Mouse (Mus musculus) midbrain, embryonic 14.5 days (tissue): Measurements from ENCODE around the gene Soat2. TPM values are rescaled to one million over a fixed set of nuclear protein-coding genes. Genes with fewer than 3 reads are reported as not detected.

ENCODE experiments used
- ATAC-seq: fragments of 200-750 bp; cut with Nextera tagmentation; 2 replicates; pipeline ENCODE4 v1.8.0; 2017; ENCODE audit warnings: moderate number of reproducible peaks, moderate library complexity; ENCODE audit not compliant: low FRiP score, low TSS enrichment
- DNase-seq: peaks from one replicate; pipeline ENCODE4 v3.0.0-alpha.2; 2015
- H3K27ac ChIP-seq: fragments of 300-500 bp; sonication (generic); replicated peaks from 2 replicates; pipeline ENCODE4 v1.5.1; 2014; ENCODE audit warnings: mild to moderate bottlenecking, low read depth, low read length, moderate library complexity
- H3K27me3 ChIP-seq: fragments of 300-500 bp; sonication (generic); 2 replicates; pipeline ENCODE4 v1.6.1; 2014; ENCODE audit warnings: low read length, control low read depth, mixed read lengths; ENCODE audit not compliant: control insufficient read depth, insufficient read depth
- H3K36me3 ChIP-seq: fragments of 300-500 bp; sonication (generic); 2 replicates; pipeline ENCODE4 v1.6.1; 2014; ENCODE audit warnings: low read length, control low read depth; ENCODE audit not compliant: control insufficient read depth, insufficient read depth
- H3K4me1 ChIP-seq: fragments of 300-500 bp; sonication (generic); 2 replicates; pipeline ENCODE4 v1.6.1; 2014; ENCODE audit warnings: mild to moderate bottlenecking, antibody characterized with exemption, low read length, control low read depth; ENCODE audit not compliant: control insufficient read depth, insufficient read depth
- H3K4me2 ChIP-seq: fragments of 300-500 bp; sonication (generic); 2 replicates; pipeline ENCODE4 v1.6.1; 2014; ENCODE audit warnings: mild to moderate bottlenecking, low read length, moderate library complexity
- H3K4me3 ChIP-seq: fragments of 300-500 bp; sonication (generic); replicated peaks from 2 replicates; pipeline ENCODE4 v1.5.1; 2014; ENCODE audit warnings: low read depth, low read length
- H3K9ac ChIP-seq: fragments of 300-500 bp; sonication (generic); replicated peaks from 2 replicates; pipeline ENCODE4 v1.6.1; 2014; ENCODE audit warnings: mild to moderate bottlenecking, low read length, moderate library complexity
- H3K9me3 ChIP-seq: fragments of 300-500 bp; sonication (generic); 2 replicates; pipeline ENCODE4 v1.6.1; 2016; ENCODE audit warnings: low read length, control low read depth, mixed read lengths; ENCODE audit not compliant: control insufficient read depth
- whole genome bisulfite sequencing: fragments of 180-500 bp; shearing (Covaris S2); extraction: QIAGEN DNeasy Blood & Tissue Kit; methylation state at CpG from one replicate; pipeline ENCODE4 v1.1.7; 2014; 5-methylcytosine and 5-hydroxymethylcytosine counted together
- polyA plus RNA-seq: library from polyadenylated mRNA; unstranded; fragments of >200 nt; fragmentation: Nextera tagmentation; extraction: Ambion mirVana; gene quantifications from 2 replicates; pipeline ENCODE4 v1.2.1, GENCODE M21; 2014

Soat2 gene
- polyA plus RNA-seq, 1 experiment from 2014 or later: not detected

- Histone ChIP-seq H3K9me3 (no peaks in the 10 kb centered on the region), H3K27me3 (peaks cover 41% of the 10 kb centered on the region), H3K9ac (no peak overlapping the region), H3K4me2 (peak overlapping the region; percentile 55; the same call in 1 of the 2 replicates), H3K4me1 (peaks cover 18% of the 10 kb centered on the region), H3K27ac (no peak overlapping the region), H3K4me3 (no peak overlapping the region), H3K36me3 (no peaks in the 10 kb centered on the region)
- WGBS: 30% methylated on average over 18 of the region's 18 CpGs
- DNase-seq (no peak), ATAC-seq (no peak)
These were observed 44.3 kb upstream of the Soat2 start for GRCm38 (mm10) chr15:102105764-102106730.

- Histone ChIP-seq H3K4me3 (peak overlapping the region; percentile 29), H3K27ac (no peak overlapping the region), H3K36me3 (no peaks in the 10 kb centered on the region), H3K27me3 (peaks cover 35% of the 10 kb centered on the region), H3K4me1 (peaks cover 18% of the 10 kb centered on the region), H3K9me3 (no peaks in the 10 kb centered on the region), H3K9ac (peak overlapping the region; percentile 21), H3K4me2 (peak overlapping the region; percentile 55)
- DNase-seq: peak; percentile 41
- 2% methylated on average over 38 of the region's 38 CpGs for WGBS
- no peak for ATAC-seq
These were observed 43.4 kb upstream of the Soat2 start for GRCm38 (mm10) chr15:102106754-102107456.

DNA sequence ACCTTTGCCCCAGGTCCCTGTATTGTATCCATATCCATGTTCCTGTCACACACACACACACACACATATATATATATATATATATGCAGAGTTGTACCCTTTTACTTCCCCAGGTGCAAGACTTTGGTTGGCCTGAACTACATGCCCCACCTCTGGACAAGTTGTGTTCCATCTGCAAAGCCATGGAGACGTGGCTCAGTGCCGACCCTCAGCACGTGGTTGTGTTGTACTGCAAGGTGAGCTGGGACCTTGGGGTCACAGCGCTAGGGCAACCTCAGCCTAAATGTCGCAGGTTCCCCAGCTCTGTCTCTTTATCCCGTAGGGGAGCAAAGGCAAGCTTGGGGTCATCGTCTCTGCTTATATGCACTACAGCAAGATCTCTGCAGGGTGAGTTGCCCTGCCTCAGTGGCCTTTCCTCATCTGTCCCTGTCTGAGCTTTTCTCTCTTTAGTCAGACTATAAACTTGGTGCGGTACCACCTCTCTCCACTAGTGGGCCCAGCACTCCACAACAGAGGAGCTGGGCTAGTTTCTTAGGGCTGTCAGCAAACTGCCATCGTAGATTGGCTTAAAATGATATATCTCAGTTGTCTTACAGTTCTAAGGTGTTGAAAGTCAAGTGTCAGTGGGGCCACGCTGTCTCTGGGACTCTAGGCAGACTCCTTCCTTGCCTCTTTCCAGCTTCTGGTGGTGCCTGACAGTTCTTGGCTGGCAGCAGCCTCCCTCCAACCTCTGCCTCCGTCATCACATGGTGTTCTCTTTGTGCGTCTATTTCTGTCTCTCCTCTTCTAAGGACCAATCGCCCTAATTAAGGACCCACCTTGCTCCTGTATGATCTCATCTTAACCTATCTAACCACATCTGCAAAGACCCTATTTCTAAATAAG is 42.4 kb upstream of the Soat2 start:
- H3K4me2 ChIP-seq: peak overlapping the region; percentile 55; the same call in 1 of the 2 replicates
- no peak; the same call in 1 of the 2 replicates for ATAC-seq

GRCm38 (mm10) chr15:102108651-102109525 is 41.4 kb upstream of the Soat2 start:
- H3K4me1 ChIP-seq: peaks cover 10% of the 10 kb centered on the region
- no peak overlapping the region for H3K9ac ChIP-seq
- no peak overlapping the region for H3K4me3 ChIP-seq
- ATAC-seq (no peak), DNase-seq (peak; percentile 83)
- no peak overlapping the region for H3K27ac ChIP-seq
- H3K27me3 ChIP-seq: peaks cover 30% of the 10 kb centered on the region
- H3K36me3 ChIP-seq: no peaks in the 10 kb centered on the region
- WGBS: 47% methylated on average over 18 of the region's 18 CpGs
- no peaks in the 10 kb centered on the region for H3K9me3 ChIP-seq
- no peak overlapping the region for H3K4me2 ChIP-seq

More for the DNA sequence above, 42.4 kb upstream of the Soat2 start:
- peak; percentile 85 for DNase-seq
- Histone ChIP-seq H3K27me3 (peaks cover 31% of the 10 kb centered on the region), H3K4me1 (peaks cover 16% of the 10 kb centered on the region), H3K36me3 (no peaks in the 10 kb centered on the region), H3K9ac (no peak overlapping the region), H3K4me3 (peak overlapping the region; percentile 29; the same call in 1 of the 2 replicates), H3K27ac (no peak overlapping the region), H3K9me3 (no peaks in the 10 kb centered on the region)
- WGBS: 33% methylated on average over 13 of the region's 13 CpGs

DNA sequence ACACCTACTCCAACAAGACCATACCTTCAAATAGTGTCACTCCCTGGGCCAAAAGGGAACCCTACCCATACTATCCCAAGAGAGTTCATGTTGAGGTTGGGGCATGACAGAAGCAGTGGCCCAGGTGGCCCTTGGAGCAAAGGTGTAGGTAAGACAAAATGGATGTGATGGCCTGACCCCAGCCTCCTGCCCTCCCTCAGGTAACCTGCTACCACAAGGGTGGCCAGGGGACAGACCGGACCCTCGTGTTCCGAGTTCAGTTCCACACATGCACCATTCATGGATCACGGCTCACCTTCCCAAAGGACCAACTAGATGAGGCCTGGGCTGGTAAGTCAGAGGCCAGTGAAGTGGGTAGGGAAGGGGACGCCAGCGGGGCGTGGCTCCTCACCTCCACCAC is 40.1 kb upstream of the Soat2 start:
- Histone ChIP-seq H3K27me3 (peaks cover 27% of the 10 kb centered on the region), H3K27ac (no peak overlapping the region), H3K4me3 (no peak overlapping the region), H3K9me3 (no peaks in the 10 kb centered on the region), H3K9ac (no peak overlapping the region), H3K4me1 (peaks cover 8% of the 10 kb centered on the region), H3K36me3 (peaks cover 4% of the 10 kb centered on the region; the same call in 1 of the 2 replicates), H3K4me2 (no peak overlapping the region)
- WGBS: 94% methylated on average over 7 of the region's 7 CpGs
- no peak for ATAC-seq
- no peak for DNase-seq

GRCm38 (mm10) chr15:102110701-102111494 is 39.4 kb upstream of the Soat2 start:
- Histone ChIP-seq H3K9me3 (no peaks in the 10 kb centered on the region), H3K36me3 (peaks cover 10% of the 10 kb centered on the region), H3K4me3 (no peak overlapping the region), H3K27ac (no peak overlapping the region), H3K9ac (no peak overlapping the region), H3K27me3 (peaks cover 21% of the 10 kb centered on the region), H3K4me1 (peaks cover 8% of the 10 kb centered on the region), H3K4me2 (no peak overlapping the region)
- no peak for ATAC-seq
- no peak for DNase-seq
- WGBS: 74% methylated on average over 29 of the region's 29 CpGs

GRCm38 (mm10) chr15:102111495-102111829 is 38.9 kb upstream of the Soat2 start:
- Histone ChIP-seq H3K36me3 (peaks cover 16% of the 10 kb centered on the region), H3K27me3 (peaks cover 15% of the 10 kb centered on the region), H3K27ac (no peak overlapping the region), H3K4me3 (no peak overlapping the region), H3K9me3 (no peaks in the 10 kb centered on the region), H3K4me1 (peaks cover 8% of the 10 kb centered on the region), H3K9ac (no peak overlapping the region), H3K4me2 (no peak overlapping the region)
- 79% methylated on average over 11 of the region's 11 CpGs for WGBS
- DNase-seq (no peak), ATAC-seq (no peak)
